Mouse (Mus musculus): ENCODE results near the gene Wipf1.
A peak's percentile ranks its signal among the peaks of the same experiment; 100 is the strongest.

Wipf1 gene

DNA sequence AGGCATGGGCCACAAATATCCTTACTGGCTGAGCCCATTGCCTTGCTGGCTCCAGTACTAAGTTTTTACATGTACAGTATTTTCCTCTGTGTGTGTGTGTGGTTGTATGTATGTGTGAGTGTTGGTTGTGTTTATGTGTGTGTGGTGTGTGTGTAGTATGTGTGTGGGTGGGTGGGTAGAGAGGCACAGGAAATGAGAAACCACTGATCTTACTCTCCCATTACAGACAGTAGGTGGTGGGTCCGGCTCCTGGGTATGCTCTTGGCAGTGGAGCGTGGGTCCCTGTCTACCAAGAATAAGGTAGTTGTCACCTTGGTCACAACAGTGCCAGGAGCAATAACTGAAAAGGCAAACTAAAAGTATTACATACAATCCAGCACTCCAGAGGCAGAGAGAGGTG is 93.7 kb downstream of the Wipf1 start:
- no peak for DNase-seq (ENCODE audit: low spot score in 2 of 2)

DNA sequence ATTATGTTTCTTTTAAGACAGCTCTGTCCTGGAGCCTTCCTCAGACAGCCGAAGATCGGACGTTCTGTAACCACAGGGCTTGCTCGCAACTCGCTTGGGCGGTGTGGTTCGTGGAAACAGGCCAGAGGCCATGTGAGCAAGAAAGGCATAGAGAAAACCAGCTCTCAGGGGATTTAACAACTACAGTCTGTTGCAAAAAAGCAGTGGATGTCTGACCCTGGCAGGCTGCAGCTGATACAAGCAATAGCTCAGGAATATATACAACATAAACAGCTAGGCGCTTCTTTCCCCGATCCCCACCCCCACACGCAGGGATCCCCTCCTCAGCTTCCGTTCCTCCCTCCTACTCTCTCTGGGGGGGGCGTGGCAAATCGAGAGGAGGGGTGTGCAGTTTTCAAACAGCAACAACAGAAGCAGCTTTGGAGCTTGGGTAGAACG is 97.6 kb downstream of the Wipf1 start:
- peak in 1 of 2 experiments; percentile 6 for DNase-seq (ENCODE audit: low spot score in 2 of 2)

- DNase-seq (ENCODE audit: low spot score in 2 of 2): no peak
Measured at GRCm38 (mm10) chr2:73428803-73429468, 100.6 kb downstream of the Wipf1 start.

GRCm38 (mm10) chr2:73427293-73427692 is 102.2 kb downstream of the Wipf1 start:
- peak in 1 of 2 experiments; percentile 23 for DNase-seq (ENCODE audit: low spot score in 2 of 2)

DNA sequence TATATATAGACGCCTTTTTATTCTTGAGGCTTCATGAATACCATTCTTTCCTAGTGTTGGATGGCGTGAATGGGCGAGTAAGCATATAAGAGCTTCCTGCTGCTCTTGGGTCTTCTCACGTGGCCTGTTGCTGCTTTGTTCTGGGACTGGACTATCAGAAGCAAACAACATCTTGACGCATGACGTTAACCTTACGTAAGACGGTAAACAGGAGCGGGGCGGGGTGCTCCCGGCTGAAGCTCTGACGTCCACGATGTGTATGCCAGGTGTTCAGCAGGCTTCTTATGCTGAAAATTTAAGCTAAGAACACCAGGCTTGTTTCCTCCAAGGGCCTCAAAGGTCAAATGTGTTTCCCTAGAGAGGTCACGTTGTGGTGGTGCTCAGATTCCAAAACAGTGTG is 103.7 kb downstream of the Wipf1 start:
- no peak for DNase-seq (ENCODE audit: low spot score in 2 of 2)

DNA sequence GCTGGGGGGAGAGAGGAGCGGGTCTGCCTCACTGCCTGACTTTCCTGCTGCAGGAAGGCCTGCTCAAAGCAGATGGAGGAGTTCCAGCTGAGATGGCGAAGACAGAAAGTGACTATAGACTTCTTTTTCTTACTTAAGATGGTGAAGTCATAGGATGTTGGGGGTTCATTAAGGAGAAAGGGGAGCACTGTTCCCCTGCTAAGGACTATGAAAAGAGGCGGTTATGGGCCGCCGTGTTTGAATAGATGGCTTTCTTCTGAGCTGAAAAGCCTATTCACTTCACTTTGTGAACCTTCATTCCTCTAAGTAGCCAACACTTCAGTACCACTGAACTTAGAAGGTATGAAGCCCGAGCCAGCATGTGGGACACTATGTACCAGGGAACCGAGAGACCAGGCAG is 109.8 kb downstream of the Wipf1 start:
- no peak for DNase-seq (ENCODE audit: low spot score in 2 of 2)

- DNase-seq (ENCODE audit: low spot score in 2 of 2): peak in 1 of 2 experiments; percentile 10
Measured at GRCm38 (mm10) chr2:73419285-73419684, 110.2 kb downstream of the Wipf1 start.

GRCm38 (mm10) chr2:73415892-73416291 is 113.6 kb downstream of the Wipf1 start:
- no peak for DNase-seq (ENCODE audit: low spot score in 2 of 2)

DNA sequence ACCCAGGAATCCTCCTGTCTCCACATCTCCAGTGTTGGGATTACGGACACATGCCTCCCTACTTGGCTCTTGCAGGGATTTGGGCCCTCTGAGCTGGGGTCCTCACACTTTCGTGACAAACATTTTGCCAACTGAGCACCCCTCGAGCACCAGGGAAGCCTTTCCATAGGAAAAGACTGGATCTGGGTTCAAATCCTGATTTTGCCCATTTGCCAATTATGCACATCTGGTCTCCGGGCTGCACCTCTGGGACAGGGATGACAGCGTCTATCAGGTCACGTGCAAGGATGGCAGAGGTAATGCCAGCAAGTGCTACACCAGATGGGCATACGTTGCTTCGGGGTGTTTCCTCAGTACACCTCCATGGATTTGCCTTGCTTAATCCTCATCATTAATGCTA is 119.5 kb downstream of the Wipf1 start:
- DNase-seq (ENCODE audit: low spot score in 2 of 2): no peak

- no peak for DNase-seq (ENCODE audit: low spot score in 2 of 2)
Measured at GRCm38 (mm10) chr2:73407662-73408061, 121.9 kb downstream of the Wipf1 start.

- no peak for DNase-seq (ENCODE audit: low spot score in 2 of 2)
Measured at GRCm38 (mm10) chr2:73406336-73406915, 123.1 kb downstream of the Wipf1 start.

DNA sequence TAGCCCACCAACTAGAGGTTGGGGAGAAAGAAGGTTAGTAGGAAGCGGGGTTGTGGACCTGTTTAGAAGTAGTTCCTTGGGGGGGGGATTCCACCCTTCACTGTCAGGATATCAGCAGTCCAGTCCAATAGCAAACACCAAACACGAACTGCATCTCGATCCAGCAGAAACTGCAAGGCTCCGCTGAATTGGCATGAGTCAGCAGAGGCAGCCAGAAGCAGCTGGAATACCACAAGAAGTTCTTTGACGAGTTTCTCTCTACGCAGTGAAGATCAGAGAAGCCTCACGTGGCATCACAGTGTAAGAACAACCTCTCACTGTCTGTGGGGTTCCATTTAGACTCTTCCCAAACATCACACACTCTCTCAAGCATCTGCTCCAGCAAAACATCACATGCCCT is 124.6 kb downstream of the Wipf1 start:
- DNase-seq (ENCODE audit: low spot score in 2 of 2): no peak

DNA sequence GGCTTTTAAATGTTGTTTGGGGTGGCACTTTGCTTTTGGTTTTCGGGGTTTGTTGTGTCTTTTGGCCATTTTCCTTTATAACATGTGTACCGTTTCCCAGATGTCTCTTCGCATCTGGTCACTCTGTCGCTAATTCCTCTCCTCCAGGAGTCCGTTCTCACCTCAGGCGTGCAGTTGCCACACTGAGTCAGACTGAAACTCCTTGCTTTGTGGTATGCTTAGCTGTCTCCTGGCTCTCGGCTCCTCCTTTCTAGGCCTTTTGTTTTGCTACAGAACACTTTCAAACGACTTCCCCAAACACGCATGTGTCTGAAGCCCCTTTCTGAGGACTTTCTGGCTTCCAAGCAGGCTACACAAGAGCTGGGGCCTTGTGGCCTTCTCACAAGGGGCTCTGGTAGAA is 125.1 kb downstream of the Wipf1 start:
- no peak for DNase-seq (ENCODE audit: low spot score in 2 of 2)

- no peak for DNase-seq (ENCODE audit: low spot score in 2 of 2)
Measured at GRCm38 (mm10) chr2:73403385-73404013, 126.0 kb downstream of the Wipf1 start.

DNA sequence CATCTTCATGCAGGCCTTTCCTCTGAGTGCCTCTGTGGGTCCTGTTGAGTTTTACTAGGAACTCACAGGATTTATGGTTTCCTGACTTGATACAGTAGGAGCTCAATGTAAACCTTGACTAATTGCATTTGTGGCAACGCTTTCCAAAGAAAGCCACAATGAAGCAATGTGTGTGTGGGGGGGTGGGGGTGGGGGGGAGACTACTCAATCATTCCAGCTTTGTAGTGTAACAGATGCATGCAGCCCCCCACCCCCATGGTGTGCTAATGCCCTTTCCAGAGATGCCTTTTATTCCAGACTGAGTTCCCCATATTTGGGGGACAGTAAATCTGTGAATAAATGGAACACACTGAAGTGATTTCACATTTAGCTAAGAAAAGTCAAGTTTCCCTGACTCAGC is 127.8 kb downstream of the Wipf1 start:
- DNase-seq (ENCODE audit: low spot score in 2 of 2): no peak

- DNase-seq (ENCODE audit: low spot score in 2 of 2): no peak
Measured at GRCm38 (mm10) chr2:73397476-73397875, 132.1 kb downstream of the Wipf1 start.

- no peak for DNase-seq (ENCODE audit: low spot score in 2 of 2)
Measured at GRCm38 (mm10) chr2:73396828-73397325, 132.7 kb downstream of the Wipf1 start.

DNA sequence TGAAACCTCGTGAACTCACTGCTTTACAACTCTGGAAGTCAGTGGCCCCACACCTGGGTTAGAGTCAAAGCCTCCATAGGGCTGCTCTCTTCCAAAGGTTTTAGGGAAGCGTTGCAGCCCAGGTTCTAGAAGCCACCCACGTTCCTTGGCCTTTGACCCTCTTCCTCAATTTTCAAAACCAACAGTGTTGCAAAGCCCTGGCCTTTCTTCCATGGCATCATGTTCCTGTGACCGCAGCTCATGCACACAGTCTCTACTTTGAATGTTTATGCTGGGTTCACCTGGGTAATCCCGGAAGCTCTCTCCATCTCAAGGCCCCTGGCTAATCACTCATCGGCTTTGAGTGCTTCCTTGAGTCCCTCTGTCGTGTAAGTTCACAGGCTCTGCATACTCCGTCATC is 134.0 kb downstream of the Wipf1 start:
- DNase-seq (ENCODE audit: low spot score in 2 of 2): no peak

DNA sequence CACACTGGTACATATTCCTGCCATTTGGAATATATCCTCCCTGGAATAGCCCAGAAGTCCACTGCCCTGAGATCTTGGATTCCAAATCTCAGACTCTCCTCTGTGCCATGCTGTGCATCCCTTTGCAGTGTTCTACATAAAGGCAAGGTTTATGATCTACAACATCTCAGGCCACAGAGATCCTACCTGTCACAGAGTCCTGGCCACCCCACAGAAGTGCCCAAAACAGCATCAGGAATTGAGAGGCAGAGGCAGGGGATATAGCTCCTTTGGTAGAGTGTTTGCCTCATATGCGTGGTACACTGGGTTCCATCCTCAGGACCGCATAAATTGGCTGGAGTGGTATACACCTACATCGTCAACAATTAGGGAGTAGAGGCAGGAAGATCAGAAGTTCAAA is 135.1 kb downstream of the Wipf1 start:
- DNase-seq (ENCODE audit: low spot score in 2 of 2): no peak

DNA sequence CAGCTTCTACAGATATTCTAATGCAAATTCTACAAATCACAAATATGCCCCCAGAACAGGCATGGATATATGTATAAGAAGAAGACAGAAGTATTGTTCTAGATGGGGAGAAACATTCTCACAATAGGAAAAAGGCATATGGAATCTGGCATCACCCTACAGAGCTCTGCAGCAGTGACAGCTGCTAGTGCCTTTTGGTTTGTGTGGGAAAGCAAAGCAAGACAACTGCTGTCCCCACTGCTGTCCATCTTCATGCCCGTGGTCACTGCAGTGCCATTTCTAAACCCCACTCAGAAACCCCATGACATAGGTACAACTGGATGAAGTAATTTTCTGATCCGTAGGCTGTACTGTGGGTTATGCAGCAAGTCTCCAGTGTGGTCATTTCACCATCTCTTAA is 136.8 kb downstream of the Wipf1 start:
- DNase-seq (ENCODE audit: low spot score in 2 of 2): no peak

- no peak for DNase-seq (ENCODE audit: low spot score in 2 of 2)
Measured at GRCm38 (mm10) chr2:73389951-73390350, 139.6 kb downstream of the Wipf1 start.

- no peak for DNase-seq (ENCODE audit: low spot score in 2 of 2)
Measured at GRCm38 (mm10) chr2:73387806-73388205, 141.7 kb downstream of the Wipf1 start.
